Mouse (Mus musculus) liver, postnatal 0 days (tissue): Measurements from ENCODE around the gene Hist1h4m. TPM values are rescaled to one million over a fixed set of nuclear protein-coding genes. Genes with fewer than 3 reads are reported as not detected.
"Not testable (repeated sequence)": the region's sequence is repeated elsewhere in the genome, so short reads cannot be mapped to it uniquely, and the experiment has no call there.

Experiments
- ATAC-seq: fragments of 200-750 bp; cut with Nextera tagmentation; 2 replicates; pipeline ENCODE4 v1.8.0; 2017; ENCODE audit warnings: mild to moderate bottlenecking, moderate library complexity
- DNase-seq: peaks from one replicate; pipeline ENCODE4 v3.0.0-alpha.2; 2016
- H3K27ac ChIP-seq: fragments of 300-500 bp; sonication (generic); 2 replicates; pipeline ENCODE4 v1.5.1; 2014; ENCODE audit warnings: antibody characterized with exemption, moderate library complexity, mild to moderate bottlenecking, low read depth
- H3K27me3 ChIP-seq: fragments of 300-500 bp; sonication (generic); 2 replicates; pipeline ENCODE4 v1.6.1; 2014; ENCODE audit warnings: low read length, control low read depth, mixed read lengths; ENCODE audit not compliant: insufficient read depth
- H3K36me3 ChIP-seq: fragments of 300-500 bp; sonication (generic); replicated peaks from 2 replicates; pipeline ENCODE4 v1.6.1; 2014; ENCODE audit warnings: mild to moderate bottlenecking, control low read depth, low read length, moderate library complexity, mixed read lengths; ENCODE audit not compliant: insufficient read depth
- H3K4me1 ChIP-seq: fragments of 300-500 bp; sonication (generic); 2 replicates; pipeline ENCODE4 v1.6.1; 2014; ENCODE audit warnings: antibody characterized with exemption, mild to moderate bottlenecking, control low read depth; ENCODE audit not compliant: insufficient read depth
- H3K4me2 ChIP-seq: fragments of 300-500 bp; sonication (generic); 2 replicates; pipeline ENCODE4 v1.6.1; 2014; ENCODE audit warnings: low read depth, mild to moderate bottlenecking, low read length, moderate library complexity, mixed read lengths
- H3K4me3 ChIP-seq: fragments of 300-500 bp; sonication (generic); 2 replicates; pipeline ENCODE4 v1.5.1; 2014; ENCODE audit warnings: low read depth, low read length
- H3K9ac ChIP-seq: fragments of 300-500 bp; sonication (generic); replicated peaks from 2 replicates; pipeline ENCODE4 v1.6.1; 2014; ENCODE audit warnings: mild to moderate bottlenecking, moderate library complexity
- H3K9me3 ChIP-seq: fragments of 300-500 bp; sonication (generic); 2 replicates; pipeline ENCODE4 v1.6.1; 2016; ENCODE audit warnings: mild to moderate bottlenecking, control low read depth, low read length, mixed read lengths
- CTCF ChIP-seq: sonication (generic); IDR thresholded peaks from 2 replicates; pipeline ENCODE4 v1.5.1; 2016; ENCODE audit warnings: antibody characterized with exemption, low read depth
- EP300 ChIP-seq: IDR thresholded peaks from 2 replicates; pipeline ENCODE4 v1.6.1; 2016; ENCODE audit warnings: antibody characterized with exemption, low read depth, mild to moderate bottlenecking
- WGBS: fragments of 180-500 bp; shearing (Covaris S2); extraction: QIAGEN DNeasy Blood & Tissue Kit; methylation state at CpG from one replicate; pipeline ENCODE4 v1.1.7; 2014; ENCODE audit not compliant: insufficient replicate concordance; 5-methylcytosine and 5-hydroxymethylcytosine counted together
- polyA plus RNA-seq: library from polyadenylated mRNA; unstranded; fragments of >200 nt; fragmentation: Nextera tagmentation; extraction: Ambion mirVana; gene quantifications from 2 replicates; pipeline ENCODE4 v1.2.1, GENCODE M21; 2015

Hist1h4m gene
- polyA plus RNA-seq, 1 experiment from 2014 or later = not detected

- not testable (repeated sequence) for H3K36me3 ChIP-seq, H3K4me2 ChIP-seq, H3K27ac ChIP-seq, H3K4me1 ChIP-seq, H3K9ac ChIP-seq, DNase-seq, H3K9me3 ChIP-seq, H3K27me3 ChIP-seq, H3K4me3 ChIP-seq
- ATAC-seq = peak; percentile 19
- no CpG with 5 or more reads among the region's 8 CpGs for WGBS
Measured at GRCm38 (mm10) chr13:21811074-21811473, 472 bp upstream of the Hist1h4m start.

- H3K36me3 ChIP-seq, DNase-seq, H3K4me2 ChIP-seq, H3K9me3 ChIP-seq, H3K9ac ChIP-seq, H3K4me1 ChIP-seq, H3K27me3 ChIP-seq: not testable (repeated sequence)
- peak; percentile 35 for ATAC-seq
- Histone ChIP-seq H3K27ac (peak overlapping the region; percentile 78), H3K4me3 (0 out of 2 replicates have a peak overlapping the region, but pooled peaks have one; percentile 8)
- 0% methylated on average over 10 of the region's 14 CpGs for WGBS
Measured at GRCm38 (mm10) chr13:21812092-21812491, 546 bp downstream of the Hist1h4m start.

- not testable (repeated sequence) for H3K27me3 ChIP-seq, H3K27ac ChIP-seq, H3K4me3 ChIP-seq, H3K36me3 ChIP-seq, ATAC-seq, H3K9ac ChIP-seq, DNase-seq, H3K4me2 ChIP-seq, H3K9me3 ChIP-seq, H3K4me1 ChIP-seq
- 68% methylated on average over 6 of the region's 16 CpGs for WGBS
Measured at GRCm38 (mm10) chr13:21820082-21820890, 8.7 kb downstream of the Hist1h4m start.

GRCm38 (mm10) chr13:21828511-21828910 lies 17.0 kb downstream of the Hist1h4m start:
- Histone ChIP-seq H3K27me3 (no peaks in the 10 kb centered on the region), H3K27ac (no peak overlapping the region), H3K9me3 (no peaks in the 10 kb centered on the region), H3K4me2 (no peak overlapping the region), H3K36me3 (no peaks in the 10 kb centered on the region), H3K4me3 (no peak overlapping the region), H3K9ac (no peak overlapping the region), H3K4me1 (no peaks in the 10 kb centered on the region)
- no peak for DNase-seq
- no peak for ATAC-seq
- TF ChIP-seq CTCF (no peak), EP300 (no peak)
- 81% methylated on average over 3 of the region's 3 CpGs for WGBS

GRCm38 (mm10) chr13:21830344-21830743 lies 18.8 kb downstream of the Hist1h4m start:
- DNase-seq (no peak), ATAC-seq (no peak)
- Histone ChIP-seq H3K36me3 (no peaks in the 10 kb centered on the region), H3K4me3 (no peak overlapping the region), H3K9me3 (no peaks in the 10 kb centered on the region), H3K4me2 (peak overlapping the region; percentile 2; the same call in 1 of the 2 replicates), H3K27me3 (no peaks in the 10 kb centered on the region), H3K4me1 (no peaks in the 10 kb centered on the region), H3K27ac (peak overlapping the region; percentile 66), H3K9ac (peak overlapping the region; percentile 48; the same call in 1 of the 2 replicates)
- WGBS = 87% methylated on average over 10 of the region's 10 CpGs
- TF ChIP-seq CTCF (no peak), EP300 (no peak)

GRCm38 (mm10) chr13:21831418-21832394 lies 20.2 kb downstream of the Hist1h4m start, which contains the start of gene Hist1h4n:
TSS of gene Hist1h4n (minus strand) at chr13:21832196.
- DNase-seq = not testable (repeated sequence)
- WGBS = 0% methylated on average over 15 of the region's 58 CpGs

GRCm38 (mm10) chr13:21833461-21833860 lies 21.9 kb downstream of the Hist1h4m start, which contains the start of the genes Hist1h2ap and Hist1h2br:
TSS of gene Hist1h2ap (minus strand) at chr13:21833507.
TSS of gene Hist1h2br (plus strand) at chr13:21833743.
- peak; percentile 86 for ATAC-seq
- WGBS = no CpG with 5 or more reads among the region's 24 CpGs
- H3K4me1 ChIP-seq, H3K4me3 ChIP-seq, H3K36me3 ChIP-seq, H3K9ac ChIP-seq, H3K4me2 ChIP-seq, H3K27ac ChIP-seq, H3K9me3 ChIP-seq, DNase-seq, H3K27me3 ChIP-seq: not testable (repeated sequence)

More at GRCm38 (mm10) chr13:21831418-21832394, 20.2 kb downstream of the Hist1h4m start, which contains the start of gene Hist1h4n:
- Histone ChIP-seq H3K4me2 (peak within 1 kb of the TSS; percentile 26; the same call in 1 of the 2 replicates), H3K27ac (peak within 1 kb of the TSS; percentile 70)
- not testable (repeated sequence) for H3K9ac ChIP-seq, H3K4me3 ChIP-seq, H3K27me3 ChIP-seq, H3K9me3 ChIP-seq, H3K4me1 ChIP-seq, H3K36me3 ChIP-seq
- peak; percentile 69 for ATAC-seq

GRCm38 (mm10) chr13:21840508-21840907 lies 29.0 kb downstream of the Hist1h4m start:
- H3K4me2 ChIP-seq, H3K27me3 ChIP-seq, DNase-seq: not testable (repeated sequence)

GRCm38 (mm10) chr13:21846356-21846755 lies 34.8 kb downstream of the Hist1h4m start:
- not testable (repeated sequence) for H3K9me3 ChIP-seq, H3K27me3 ChIP-seq, ATAC-seq, H3K4me2 ChIP-seq, H3K9ac ChIP-seq, H3K4me1 ChIP-seq, H3K4me3 ChIP-seq, H3K27ac ChIP-seq, H3K36me3 ChIP-seq, DNase-seq

More at GRCm38 (mm10) chr13:21840508-21840907, 29.0 kb downstream of the Hist1h4m start:
- not testable (repeated sequence) for H3K9ac ChIP-seq, H3K9me3 ChIP-seq, H3K4me3 ChIP-seq, H3K36me3 ChIP-seq, H3K4me1 ChIP-seq, H3K27ac ChIP-seq
- peak; percentile 82 for ATAC-seq
- no CpG with 5 or more reads among the region's 4 CpGs for WGBS
